Mouse (Mus musculus) kidney, adult 2 months (tissue): ENCODE results near the gene Dach1.

Experiments
- CTCF ChIP-seq: fragments of 200-500 bp; conservative IDR thresholded peaks from 2 replicates; pipeline ENCODE4 v1.5.1; 2011; ENCODE audit warnings: low read depth, mild to moderate bottlenecking, control low read depth, low read length, moderate library complexity, mixed read lengths; ENCODE audit not compliant: insufficient read depth, insufficient read length
- POLR2A ChIP-seq: fragments of 200-500 bp; IDR thresholded peaks from one replicate; pipeline ENCODE4 v1.6.1; 2011; ENCODE audit warnings: low read depth, low read length, control low read depth

GRCm38 (mm10) chr14:98172394-98172905, 2.9 kb upstream of the Dach1 start:
- TF ChIP-seq POLR2A, result no peak
- TF ChIP-seq CTCF, result no peak
